Mouse (Mus musculus): Measurements from ENCODE around the gene Plcb4.
A peak's percentile ranks its signal among the peaks of the same experiment; 100 is the strongest.

Gene Plcb4

DNA sequence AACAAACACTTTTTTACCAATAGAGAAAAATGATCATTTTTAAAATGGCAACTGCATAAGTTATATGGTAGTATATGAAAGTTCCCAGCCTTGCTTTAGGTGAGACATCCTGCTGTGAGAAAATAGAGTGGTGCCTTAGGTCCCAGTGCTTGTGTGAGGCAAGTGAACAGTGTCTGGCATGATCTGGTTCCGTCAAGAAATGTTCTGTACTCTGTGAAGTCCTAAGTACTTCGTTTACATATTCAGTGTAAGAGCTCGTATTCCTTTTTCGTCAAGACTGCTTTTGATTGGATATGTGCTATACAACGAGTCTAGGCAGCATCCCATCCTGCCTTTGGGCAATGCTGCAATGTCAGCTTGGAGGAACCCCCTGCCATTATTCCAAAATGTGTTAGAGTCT lies 342.1 kb downstream of the Plcb4 start:
- no peak for DNase-seq (ENCODE audit: low read depth, low spot score)

DNA sequence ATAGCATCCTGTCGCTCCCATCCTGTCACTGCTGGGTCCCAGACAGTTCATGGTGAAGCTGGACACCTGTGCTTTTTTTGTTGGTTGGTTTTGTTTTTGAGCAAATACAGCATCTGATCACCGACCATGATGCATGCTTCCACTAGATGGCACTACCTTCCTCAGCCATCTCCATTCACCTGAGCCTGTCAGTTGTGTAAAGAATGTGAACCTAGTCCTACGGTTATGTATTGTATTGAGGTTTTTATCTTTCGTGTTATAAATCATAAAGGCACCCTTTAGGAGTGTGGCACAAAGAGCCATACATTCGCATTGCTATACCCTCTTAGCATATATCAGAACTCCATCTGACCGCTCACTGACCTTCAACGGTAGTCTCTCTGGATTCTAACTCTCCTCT lies 343.3 kb downstream of the Plcb4 start:
- no peak for DNase-seq (ENCODE audit: low read depth, low spot score)

GRCm38 (mm10) chr2:136003836-136004235 lies 345.0 kb downstream of the Plcb4 start:
- no peak for DNase-seq (ENCODE audit: low read depth, low spot score)

DNA sequence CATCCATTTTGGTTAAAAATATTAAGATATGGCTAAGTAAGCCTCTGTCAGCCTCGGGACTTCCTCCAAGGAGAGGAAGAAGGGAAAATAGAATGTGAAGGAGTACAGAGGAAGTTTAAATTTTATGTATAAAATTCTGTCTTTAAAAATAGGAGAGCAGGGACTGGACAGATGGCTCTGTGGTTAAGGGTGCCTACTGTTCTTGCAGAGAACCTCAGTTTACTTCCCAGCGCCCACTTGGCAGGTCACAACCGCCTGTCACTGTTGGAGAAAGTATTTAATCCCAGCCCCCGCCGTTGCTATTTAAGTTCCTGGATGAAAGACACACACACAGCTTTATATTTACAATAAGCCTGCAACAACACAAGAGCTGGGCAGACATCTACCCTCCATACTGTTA lies 347.5 kb downstream of the Plcb4 start:
- DNase-seq (ENCODE audit: low read depth, low spot score): no peak

GRCm38 (mm10) chr2:136012759-136013158 lies 353.9 kb downstream of the Plcb4 start:
- DNase-seq (ENCODE audit: low read depth, low spot score): peak; percentile 64

DNA sequence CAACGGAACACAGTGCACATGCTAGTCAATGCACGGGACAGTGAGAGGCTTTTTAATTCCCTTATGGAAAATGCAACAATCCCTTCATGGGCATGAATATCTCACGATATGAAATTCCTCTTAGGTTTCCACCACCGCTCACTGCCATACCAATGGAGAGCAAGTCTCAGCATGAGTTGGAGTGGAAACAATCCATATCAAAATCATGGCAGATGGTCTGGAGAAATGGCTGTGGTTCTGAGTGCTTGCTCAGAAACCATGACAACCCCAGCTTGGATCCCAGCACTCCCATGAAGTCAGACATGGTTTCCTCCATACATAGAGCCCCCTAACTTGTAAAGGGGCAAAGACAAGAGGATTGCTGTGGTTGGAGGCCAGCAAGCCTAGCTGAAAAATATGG lies 389.7 kb downstream of the Plcb4 start:
- DNase-seq (ENCODE audit: low read depth, low spot score): no peak

DNA sequence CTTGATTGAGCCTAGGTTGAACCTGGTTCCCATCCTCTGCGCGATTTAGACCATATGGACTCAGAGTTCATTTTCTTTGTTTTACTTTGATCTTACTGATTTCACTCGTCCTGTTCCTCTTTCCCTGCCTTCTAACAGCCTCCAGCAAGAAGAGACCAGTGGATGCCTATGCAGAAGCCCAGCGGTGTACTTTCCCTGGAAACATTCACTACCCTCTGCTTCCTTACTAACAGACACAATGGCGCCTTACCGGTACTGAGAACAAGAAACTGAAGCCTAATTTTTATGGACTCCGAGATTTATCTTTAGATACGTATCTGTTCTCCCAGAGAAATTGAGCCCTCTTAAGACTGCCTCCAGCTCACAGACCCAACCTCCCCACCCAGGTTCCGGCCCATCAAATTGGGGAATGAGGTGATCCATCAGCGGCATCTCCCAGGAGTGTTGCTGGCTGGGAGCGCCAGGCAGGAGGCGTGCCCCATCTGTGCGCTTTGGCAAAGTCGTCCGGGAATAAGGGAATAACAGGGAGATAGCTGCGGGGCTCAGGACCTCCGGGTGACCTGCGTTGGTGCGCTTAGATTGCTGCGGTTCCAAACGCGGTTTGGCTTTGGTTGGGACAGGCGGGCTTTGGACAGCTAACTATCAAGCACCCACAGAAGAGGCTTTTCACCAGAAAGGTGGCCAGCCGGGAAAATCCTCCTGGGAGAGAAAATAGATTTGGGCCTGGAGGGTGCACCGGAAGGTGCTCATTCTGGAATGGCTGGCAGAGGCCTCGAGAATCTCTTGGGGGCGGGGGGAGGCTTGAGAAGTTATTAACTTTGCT lies 392.2 kb downstream of the Plcb4 start:
- no peak for DNase-seq (ENCODE audit: low read depth, low spot score)

DNA sequence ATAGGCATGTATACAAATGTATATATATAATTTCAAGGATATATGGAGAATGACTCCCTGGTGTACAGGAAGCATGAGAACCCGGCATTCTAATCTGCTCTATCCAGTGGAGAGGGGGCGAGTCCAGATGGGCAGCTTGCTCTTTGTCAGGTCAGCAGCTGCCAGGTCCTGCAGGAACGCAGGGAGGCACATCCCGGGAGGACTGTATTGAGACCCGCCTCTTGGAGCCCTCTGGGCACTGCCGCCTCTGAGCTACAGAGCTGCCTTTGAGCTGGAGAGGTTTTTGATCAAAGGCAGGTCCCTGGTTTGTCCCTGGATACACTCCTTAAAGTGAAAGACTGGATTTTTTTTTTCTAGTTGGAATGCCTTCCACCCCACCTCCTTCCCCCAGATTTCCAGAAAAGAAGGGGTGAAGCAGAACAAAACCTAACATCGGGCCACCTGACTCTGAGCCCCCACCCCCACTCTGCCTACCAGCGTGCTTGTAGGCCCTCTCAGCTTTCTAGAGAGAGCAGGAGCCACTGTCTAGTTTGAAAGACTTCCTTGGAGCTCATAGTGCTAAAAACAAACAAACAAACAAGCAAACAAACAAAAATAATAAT lies 393.0 kb downstream of the Plcb4 start, which contains the start of gene Lamp5:
Lamp5 (plus strand) TSS at position 552 of the 602 bp plus-strand sequence.
- DNase-seq (ENCODE audit: low read depth, low spot score): no peak

DNA sequence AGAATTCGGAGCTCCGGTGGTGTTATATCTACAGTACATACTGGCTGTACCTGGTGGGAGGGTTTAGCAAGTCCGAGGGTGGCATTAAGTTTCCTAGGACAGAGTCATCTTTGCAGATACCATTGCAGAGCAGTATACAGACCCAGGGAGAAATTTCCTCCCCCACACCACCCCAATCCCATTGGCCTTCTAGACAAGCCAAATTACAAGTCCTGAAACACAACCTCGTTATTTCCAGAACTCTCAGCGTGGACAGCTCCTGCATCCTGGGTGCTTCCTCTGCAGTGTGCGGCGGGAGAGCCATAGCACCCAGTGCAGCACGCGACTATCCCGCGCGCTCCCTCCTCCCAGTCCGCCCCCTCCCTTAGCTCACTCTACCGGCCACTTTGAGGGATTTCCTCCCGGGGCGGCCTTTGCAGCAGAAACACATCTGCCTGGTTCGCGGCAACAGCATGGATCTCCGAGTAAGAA lies 399.1 kb downstream of the Plcb4 start:
- peak; percentile 54 for DNase-seq (ENCODE audit: low read depth, low spot score)

- DNase-seq (ENCODE audit: low read depth, low spot score): no peak
Observed at GRCm38 (mm10) chr2:136058398-136058797, 399.6 kb downstream of the Plcb4 start.

- DNase-seq (ENCODE audit: low read depth, low spot score): no peak
Observed at GRCm38 (mm10) chr2:136059029-136059669, 400.3 kb downstream of the Plcb4 start.
